Mouse (Mus musculus) intestine, embryonic 15.5 days (tissue): ENCODE results near the gene Slc35a3. TPM values are rescaled to one million over a fixed set of nuclear protein-coding genes. Genes with fewer than 3 reads are reported as not detected.
"Not testable (repeated sequence)": the region's sequence is repeated elsewhere in the genome, so short reads cannot be mapped to it uniquely, and the experiment has no call there.

Experiments used
- ATAC-seq: fragments of 200-750 bp; cut with Nextera tagmentation; 2 replicates; pipeline ENCODE4 v1.8.0; 2017; ENCODE audit warnings: moderate TSS enrichment, moderate library complexity
- H3K27ac ChIP-seq: fragments of 300-500 bp; sonication (generic); 2 replicates; pipeline ENCODE4 v1.5.1; 2015; ENCODE audit warnings: mild to moderate bottlenecking, inconsistent platforms
- H3K27me3 ChIP-seq: fragments of 300-500 bp; sonication (generic); replicated peaks from 2 replicates; pipeline ENCODE4 v1.6.1; 2015; ENCODE audit warnings: inconsistent platforms
- H3K36me3 ChIP-seq: fragments of 300-500 bp; sonication (generic); 2 replicates; pipeline ENCODE4 v1.6.1; 2015; ENCODE audit warnings: inconsistent platforms
- H3K4me1 ChIP-seq: fragments of 300-500 bp; sonication (generic); replicated peaks from 2 replicates; pipeline ENCODE4 v1.6.1; 2015; ENCODE audit warnings: inconsistent platforms
- H3K4me2 ChIP-seq: fragments of 300-500 bp; sonication (generic); replicated peaks from 2 replicates; pipeline ENCODE4 v1.6.1; 2015; ENCODE audit warnings: mild to moderate bottlenecking, inconsistent platforms
- H3K4me3 ChIP-seq: fragments of 300-500 bp; sonication (generic); replicated peaks from 2 replicates; pipeline ENCODE4 v1.5.1; 2015; ENCODE audit warnings: inconsistent platforms
- H3K9ac ChIP-seq: fragments of 300-500 bp; sonication (generic); 2 replicates; pipeline ENCODE4 v1.6.1; 2015; ENCODE audit warnings: inconsistent platforms
- H3K9me3 ChIP-seq: fragments of 300-500 bp; sonication (generic); 2 replicates; pipeline ENCODE4 v1.6.1; 2016; ENCODE audit warnings: inconsistent platforms
- WGBS: fragments of 180-500 bp; shearing (Covaris S2); methylation state at CpG from one replicate; pipeline ENCODE4 v1.1.7; 2015; 5-methylcytosine and 5-hydroxymethylcytosine counted together
- polyA plus RNA-seq: library from polyadenylated mRNA; unstranded; fragments of >200 nt; fragmentation: Nextera tagmentation; extraction: Ambion mirVana; gene quantifications from 2 replicates; pipeline ENCODE4 v1.2.1, GENCODE M21; 2015

The Slc35a3 gene
- polyA plus RNA-seq, result 18.5 and 19.4 TPM in 2 replicates

- Histone ChIP-seq H3K9me3 (no peaks in the 10 kb centered on the region), H3K36me3 (no peaks in the 10 kb centered on the region), H3K4me3 (peak within 1 kb of the TSS; percentile 98), H3K27me3 (no peaks in the 10 kb centered on the region), H3K9ac (peak within 1 kb of the TSS; percentile 97), H3K4me1 (peaks cover 9% of the 10 kb centered on the region), H3K4me2 (peak within 1 kb of the TSS; percentile 80), H3K27ac (peak within 1 kb of the TSS; percentile 90)
- peak; percentile 60 for ATAC-seq
- 3% methylated on average over 8 of the region's 8 CpGs for WGBS
Observed at GRCm38 (mm10) chr3:116712436-116712881, at the start of gene Slc35a3. Gene Slc35a3, minus strand, starts transcription at chr3:116712831.

GRCm38 (mm10) chr3:116752818-116753217 lies 40.2 kb upstream of the Slc35a3 start:
- Histone ChIP-seq H3K9ac (no peak overlapping the region), H3K4me2 (no peak overlapping the region), H3K4me3 (no peak overlapping the region), H3K4me1 (no peaks in the 10 kb centered on the region), H3K36me3 (peaks cover 13% of the 10 kb centered on the region), H3K9me3 (no peaks in the 10 kb centered on the region), H3K27me3 (no peaks in the 10 kb centered on the region), H3K27ac (no peak overlapping the region)
- no peak for ATAC-seq
- WGBS, result 90% methylated on average over 8 of the region's 8 CpGs

GRCm38 (mm10) chr3:116751191-116751860 lies 38.7 kb upstream of the Slc35a3 start:
- Histone ChIP-seq H3K4me1 (no peaks in the 10 kb centered on the region), H3K27me3 (no peaks in the 10 kb centered on the region), H3K36me3 (peaks cover 6% of the 10 kb centered on the region), H3K9me3 (no peaks in the 10 kb centered on the region), H3K4me2 (no peak overlapping the region), H3K27ac (no peak overlapping the region), H3K9ac (no peak overlapping the region), H3K4me3 (no peak overlapping the region)
- 89% methylated on average over 4 of the region's 4 CpGs for WGBS
- peak; percentile 65 for ATAC-seq

GRCm38 (mm10) chr3:116748391-116749170 lies 36.0 kb upstream of the Slc35a3 start:
- ATAC-seq, result 0 out of 2 replicates have a peak, but pooled peaks have one; percentile 17
- H3K4me3 ChIP-seq, result no peak overlapping the region

GRCm38 (mm10) chr3:116747648-116748047 lies 35.0 kb upstream of the Slc35a3 start:
- H3K27ac ChIP-seq, H3K4me3 ChIP-seq, H3K4me1 ChIP-seq, H3K4me2 ChIP-seq, H3K27me3 ChIP-seq, ATAC-seq, H3K9ac ChIP-seq, H3K36me3 ChIP-seq, H3K9me3 ChIP-seq: not testable (repeated sequence)
- 91% methylated on average over 7 of the region's 7 CpGs for WGBS

More at GRCm38 (mm10) chr3:116748391-116749170, 36.0 kb upstream of the Slc35a3 start:
- H3K27me3 ChIP-seq, result no peaks in the 10 kb centered on the region
- no peaks in the 10 kb centered on the region for H3K4me1 ChIP-seq
- no peak overlapping the region for H3K9ac ChIP-seq
- H3K4me2 ChIP-seq, result no peak overlapping the region
- H3K27ac ChIP-seq, result no peak overlapping the region
- H3K36me3 ChIP-seq, result peaks cover 11% of the 10 kb centered on the region
- no peaks in the 10 kb centered on the region for H3K9me3 ChIP-seq
- 62% methylated on average over 8 of the region's 8 CpGs for WGBS

GRCm38 (mm10) chr3:116740963-116741362 lies 28.3 kb upstream of the Slc35a3 start:
- no peak for ATAC-seq

GRCm38 (mm10) chr3:116740106-116740505 lies 27.5 kb upstream of the Slc35a3 start:
- no peak overlapping the region for H3K27ac ChIP-seq
- no peak overlapping the region for H3K4me2 ChIP-seq
- ATAC-seq, result no peak
- H3K36me3 ChIP-seq, result 0 out of 2 replicates have a peak, but pooled peaks cover 5% of the 10 kb centered on the region
- H3K9me3 ChIP-seq, result no peaks in the 10 kb centered on the region
- no peak overlapping the region for H3K4me3 ChIP-seq
- H3K9ac ChIP-seq, result no peak overlapping the region
- no peaks in the 10 kb centered on the region for H3K4me1 ChIP-seq
- 55% methylated on average over 5 of the region's 5 CpGs for WGBS
- H3K27me3 ChIP-seq, result no peaks in the 10 kb centered on the region

More at GRCm38 (mm10) chr3:116740963-116741362, 28.3 kb upstream of the Slc35a3 start:
- H3K27ac ChIP-seq, result no peak overlapping the region
- H3K4me1 ChIP-seq, result no peaks in the 10 kb centered on the region
- no peak overlapping the region for H3K4me3 ChIP-seq
- 0 out of 2 replicates have a peak, but pooled peaks cover 5% of the 10 kb centered on the region for H3K36me3 ChIP-seq
- H3K27me3 ChIP-seq, result no peaks in the 10 kb centered on the region
- H3K4me2 ChIP-seq, result no peak overlapping the region
- no peak overlapping the region for H3K9ac ChIP-seq
- H3K9me3 ChIP-seq, result no peaks in the 10 kb centered on the region
- WGBS, result 77% methylated on average over 9 of the region's 9 CpGs

GRCm38 (mm10) chr3:116737326-116737731 lies 24.7 kb upstream of the Slc35a3 start:
- H3K9me3 ChIP-seq, result no peaks in the 10 kb centered on the region
- no peak overlapping the region for H3K27ac ChIP-seq
- no peak overlapping the region for H3K4me2 ChIP-seq
- H3K4me1 ChIP-seq, result no peaks in the 10 kb centered on the region
- H3K27me3 ChIP-seq, result no peaks in the 10 kb centered on the region
- WGBS, result 75% methylated on average over 8 of the region's 8 CpGs
- no peak for ATAC-seq
- H3K4me3 ChIP-seq, result no peak overlapping the region
- no peak overlapping the region for H3K9ac ChIP-seq
- no peaks in the 10 kb centered on the region for H3K36me3 ChIP-seq

- no peak overlapping the region for H3K4me2 ChIP-seq
- H3K9me3 ChIP-seq, result no peaks in the 10 kb centered on the region
- H3K27ac ChIP-seq, result no peak overlapping the region
- ATAC-seq, result no peak
- H3K27me3 ChIP-seq, result no peaks in the 10 kb centered on the region
- no peaks in the 10 kb centered on the region for H3K36me3 ChIP-seq
- no peak overlapping the region for H3K9ac ChIP-seq
- WGBS, result 68% methylated on average over 2 of the region's 2 CpGs
- no peak overlapping the region for H3K4me3 ChIP-seq
- H3K4me1 ChIP-seq, result peaks cover 2% of the 10 kb centered on the region; the same call in 1 of the 2 replicates
Observed at GRCm38 (mm10) chr3:116729483-116730174, 17.0 kb upstream of the Slc35a3 start.

GRCm38 (mm10) chr3:116726807-116727206 lies 14.2 kb upstream of the Slc35a3 start:
- 37% methylated on average over 9 of the region's 9 CpGs for whole genome bisulfite sequencing
- Histone ChIP-seq H3K4me2 (no peak overlapping the region), H3K4me3 (no peak overlapping the region), H3K9ac (no peak overlapping the region), H3K27me3 (no peaks in the 10 kb centered on the region), H3K36me3 (no peaks in the 10 kb centered on the region), H3K4me1 (peaks cover 2% of the 10 kb centered on the region; the same call in 1 of the 2 replicates), H3K9me3 (no peaks in the 10 kb centered on the region), H3K27ac (no peak overlapping the region)
- ATAC-seq, result peak; percentile 77

- Histone ChIP-seq H3K9ac (no peak overlapping the region), H3K4me2 (no peak overlapping the region), H3K4me1 (peaks cover 2% of the 10 kb centered on the region; the same call in 1 of the 2 replicates), H3K27me3 (no peaks in the 10 kb centered on the region), H3K4me3 (no peak overlapping the region), H3K36me3 (no peaks in the 10 kb centered on the region), H3K27ac (no peak overlapping the region), H3K9me3 (no peaks in the 10 kb centered on the region)
- ATAC-seq, result peak; percentile 50
- WGBS, result 60% methylated on average over 10 of the region's 10 CpGs
Observed at GRCm38 (mm10) chr3:116723496-116724481, 11.2 kb upstream of the Slc35a3 start.
